Mouse (Mus musculus): Measurements from ENCODE around the gene Cabp1.
A peak's percentile ranks its signal among the peaks of the same experiment; 100 is the strongest.

The Cabp1 gene

GRCm38 (mm10) chr5:115210380-115210779 lies 16.2 kb upstream of the Cabp1 start:
- DNase-seq (ENCODE audit: low spot score in 2 of 2) = no peak

GRCm38 (mm10) chr5:115208601-115209000 lies 14.4 kb upstream of the Cabp1 start:
- no peak for DNase-seq (ENCODE audit: low spot score in 2 of 2)

GRCm38 (mm10) chr5:115207892-115208291 lies 13.7 kb upstream of the Cabp1 start:
- no peak for DNase-seq (ENCODE audit: low spot score in 2 of 2)

GRCm38 (mm10) chr5:115207244-115207643 lies 13.1 kb upstream of the Cabp1 start:
- DNase-seq (ENCODE audit: low spot score in 2 of 2) = no peak

- DNase-seq (ENCODE audit: low spot score in 2 of 2) = peak in 1 of 2 experiments; percentile 76
Observed at GRCm38 (mm10) chr5:115204562-115205311, 10.6 kb upstream of the Cabp1 start.

- no peak for DNase-seq (ENCODE audit: low spot score in 2 of 2)
Observed at GRCm38 (mm10) chr5:115203735-115204561, 9.8 kb upstream of the Cabp1 start.

GRCm38 (mm10) chr5:115194626-115195221 lies 543 bp upstream of the Cabp1 start:
- DNase-seq (ENCODE audit: low spot score in 2 of 2) = no peak

GRCm38 (mm10) chr5:115193226-115193625 lies 955 bp downstream of the Cabp1 start:
- DNase-seq (ENCODE audit: low spot score in 2 of 2) = no peak

- no peak for DNase-seq (ENCODE audit: low spot score in 2 of 2)
Observed at GRCm38 (mm10) chr5:115192828-115193195, 1.4 kb downstream of the Cabp1 start.

GRCm38 (mm10) chr5:115191880-115192827 lies 2.0 kb downstream of the Cabp1 start:
- no peak for DNase-seq (ENCODE audit: low spot score in 2 of 2)

GRCm38 (mm10) chr5:115190081-115190480 lies 4.1 kb downstream of the Cabp1 start:
- no peak for DNase-seq (ENCODE audit: low spot score in 2 of 2)

GRCm38 (mm10) chr5:115188824-115189223 lies 5.4 kb downstream of the Cabp1 start:
- no peak for DNase-seq (ENCODE audit: low spot score in 2 of 2)

- DNase-seq (ENCODE audit: low spot score in 2 of 2) = peak; percentile 65 to 94
Observed at GRCm38 (mm10) chr5:115187188-115188131, 6.7 kb downstream of the Cabp1 start.

GRCm38 (mm10) chr5:115186371-115187073 lies 7.7 kb downstream of the Cabp1 start:
- peak in 1 of 2 experiments; percentile 46 for DNase-seq (ENCODE audit: low spot score in 2 of 2)

- peak in 1 of 2 experiments; percentile 51 for DNase-seq (ENCODE audit: low spot score in 2 of 2)
Observed at GRCm38 (mm10) chr5:115184726-115185125, 9.5 kb downstream of the Cabp1 start.

GRCm38 (mm10) chr5:115183482-115183881 lies 10.7 kb downstream of the Cabp1 start:
- no peak for DNase-seq (ENCODE audit: low spot score in 2 of 2)

- no peak for DNase-seq (ENCODE audit: low spot score in 2 of 2)
Observed at GRCm38 (mm10) chr5:115182925-115183324, 11.3 kb downstream of the Cabp1 start.

- no peak for DNase-seq (ENCODE audit: low spot score in 2 of 2)
Observed at GRCm38 (mm10) chr5:115181248-115181940, 12.8 kb downstream of the Cabp1 start.

GRCm38 (mm10) chr5:115179596-115179995 lies 14.6 kb downstream of the Cabp1 start:
- no peak for DNase-seq (ENCODE audit: low spot score in 2 of 2)
